Mouse (Mus musculus): ENCODE results near the gene Sgca. TPM values are rescaled to one million over a fixed set of nuclear protein-coding genes. Genes with fewer than 3 reads are reported as not detected.

The Sgca gene
- total RNA-seq, 2 experiments from 2014 or later = 201 to 224 TPM

GRCm38 (mm10) chr11:95004136-95004936 lies 28.2 kb upstream of the Sgca start:
- intact Hi-C loops (cut with DNase I; ENCODE audit: low total_unique reads) = no loop called here

DNA sequence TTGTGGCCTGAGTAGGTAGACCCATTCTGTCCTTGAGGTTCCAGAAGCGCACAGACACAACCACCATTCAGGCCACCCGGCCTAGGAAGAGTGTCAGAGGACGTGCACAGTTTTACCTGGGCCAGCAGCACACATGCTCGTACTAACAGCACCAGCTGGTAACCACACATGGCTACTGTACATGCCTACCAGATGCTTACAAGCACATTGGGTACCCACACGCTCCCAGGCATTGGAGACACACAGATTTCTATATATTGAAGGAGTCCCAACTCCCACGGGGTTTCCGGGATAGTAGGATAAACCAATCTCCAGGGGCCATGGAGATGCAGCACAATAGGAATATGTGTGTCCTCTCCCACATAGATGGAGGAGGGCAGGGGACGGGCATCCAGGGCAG lies 26.6 kb upstream of the Sgca start:
- intact Hi-C loops (cut with DNase I; ENCODE audit: low total_unique reads) = no loop called here
- DNase-seq = no peak

More at GRCm38 (mm10) chr11:95004136-95004936, 28.2 kb upstream of the Sgca start:
- no peak for DNase-seq

DNA sequence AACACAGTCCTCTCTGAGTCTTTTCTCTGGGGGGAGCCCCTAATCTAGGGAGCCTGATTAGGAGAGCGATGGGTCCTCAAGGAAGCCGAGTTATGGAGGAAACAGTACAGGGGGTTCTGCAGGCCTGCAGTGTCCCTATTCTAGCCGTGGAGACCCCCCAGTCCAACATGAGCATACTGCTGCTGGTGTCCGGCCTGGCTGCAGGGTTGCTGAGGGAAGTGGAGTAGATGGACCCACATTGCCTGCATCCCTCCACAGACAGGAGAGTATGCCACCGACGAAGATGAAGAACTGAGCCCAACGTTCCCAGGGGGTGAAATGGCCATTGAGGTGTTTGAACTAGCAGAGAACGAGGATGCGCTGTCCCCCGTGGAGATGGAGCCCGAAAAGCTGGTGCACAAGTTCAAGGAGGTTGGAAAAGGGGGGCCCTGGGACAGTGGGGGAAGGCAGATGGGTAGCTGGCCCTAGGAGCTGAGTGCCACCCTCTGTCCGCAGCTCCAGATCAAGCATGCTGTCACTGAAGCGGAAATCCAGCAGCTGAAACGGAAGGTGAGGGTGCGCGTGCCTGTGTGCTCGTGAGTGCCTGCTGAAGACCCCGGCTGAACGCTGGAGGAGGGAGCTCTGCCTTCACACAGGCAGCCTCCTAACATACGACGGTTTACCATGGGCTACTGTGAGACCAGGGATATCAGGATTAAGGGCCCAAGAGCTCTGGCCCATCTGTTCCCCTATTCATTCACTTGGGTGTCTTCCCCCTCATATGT lies 25.6 kb upstream of the Sgca start:
- intact Hi-C loops (cut with DNase I; ENCODE audit: low total_unique reads) = no loop called here
- no peak for DNase-seq

- DNase-seq = peak; percentile 71
- intact Hi-C loops (cut with DNase I; ENCODE audit: low total_unique reads) = no loop called here
Measured at GRCm38 (mm10) chr11:95001058-95001457, 24.9 kb upstream of the Sgca start.

- peak; percentile 48 for DNase-seq
- intact Hi-C loops (cut with DNase I; ENCODE audit: low total_unique reads) = no loop called here
Measured at GRCm38 (mm10) chr11:95000548-95000947, 24.4 kb upstream of the Sgca start.

DNA sequence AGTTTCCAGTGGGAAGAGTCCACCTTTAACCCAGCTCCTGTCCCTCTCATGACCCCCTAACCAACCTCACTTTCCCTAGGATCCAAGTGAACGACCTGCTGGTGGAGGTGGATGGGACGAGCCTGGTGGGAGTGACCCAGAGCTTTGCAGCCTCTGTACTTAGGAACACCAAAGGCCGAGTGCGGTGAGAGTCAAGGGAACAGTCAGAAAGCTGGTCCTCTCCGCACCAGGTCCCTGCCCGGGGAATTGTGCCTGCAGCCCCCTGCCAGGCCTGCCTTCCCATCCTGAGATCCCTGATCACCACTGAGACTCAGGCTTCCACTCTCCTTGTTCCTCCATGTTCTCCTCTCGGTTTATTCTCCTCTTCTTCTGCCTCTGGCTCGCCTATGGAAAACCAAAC lies 24.0 kb upstream of the Sgca start:
- no peak for DNase-seq
- intact Hi-C loops (cut with DNase I; ENCODE audit: low total_unique reads) = no loop called here

GRCm38 (mm10) chr11:94998041-94998531 lies 22.0 kb upstream of the Sgca start:
- no peak for DNase-seq
- intact Hi-C loops (cut with DNase I; ENCODE audit: low total_unique reads) = no loop called here

- intact Hi-C loops (cut with DNase I; ENCODE audit: low total_unique reads) = no loop called here
- no peak for DNase-seq
Measured at GRCm38 (mm10) chr11:94997596-94997995, 21.5 kb upstream of the Sgca start.

DNA sequence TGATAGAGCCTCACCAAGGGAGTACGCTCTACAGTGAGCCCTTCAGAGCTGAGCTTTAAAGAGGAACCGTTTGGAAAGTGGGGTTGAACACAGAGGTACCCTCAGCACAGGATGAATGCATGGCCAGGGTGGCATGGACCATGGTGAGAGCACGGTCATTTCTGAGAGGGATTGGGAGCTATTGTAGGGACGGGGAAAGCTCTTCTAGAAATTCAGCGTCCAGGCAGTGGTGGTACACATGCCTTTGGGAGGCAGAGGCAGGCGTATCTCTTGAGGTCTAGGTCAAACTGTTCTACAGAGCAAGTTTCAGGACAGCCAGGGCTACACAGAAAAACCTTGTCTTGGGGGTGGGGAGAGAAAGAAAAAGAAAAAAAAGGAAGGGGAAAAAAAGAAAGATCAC lies 20.9 kb upstream of the Sgca start:
- intact Hi-C loops (cut with DNase I; ENCODE audit: low total_unique reads) = no loop called here
- DNase-seq = no peak

- peak; percentile 4 for DNase-seq
- intact Hi-C loops (cut with DNase I; ENCODE audit: low total_unique reads) = no loop called here
Measured at GRCm38 (mm10) chr11:94996101-94996500, 20.0 kb upstream of the Sgca start.

DNA sequence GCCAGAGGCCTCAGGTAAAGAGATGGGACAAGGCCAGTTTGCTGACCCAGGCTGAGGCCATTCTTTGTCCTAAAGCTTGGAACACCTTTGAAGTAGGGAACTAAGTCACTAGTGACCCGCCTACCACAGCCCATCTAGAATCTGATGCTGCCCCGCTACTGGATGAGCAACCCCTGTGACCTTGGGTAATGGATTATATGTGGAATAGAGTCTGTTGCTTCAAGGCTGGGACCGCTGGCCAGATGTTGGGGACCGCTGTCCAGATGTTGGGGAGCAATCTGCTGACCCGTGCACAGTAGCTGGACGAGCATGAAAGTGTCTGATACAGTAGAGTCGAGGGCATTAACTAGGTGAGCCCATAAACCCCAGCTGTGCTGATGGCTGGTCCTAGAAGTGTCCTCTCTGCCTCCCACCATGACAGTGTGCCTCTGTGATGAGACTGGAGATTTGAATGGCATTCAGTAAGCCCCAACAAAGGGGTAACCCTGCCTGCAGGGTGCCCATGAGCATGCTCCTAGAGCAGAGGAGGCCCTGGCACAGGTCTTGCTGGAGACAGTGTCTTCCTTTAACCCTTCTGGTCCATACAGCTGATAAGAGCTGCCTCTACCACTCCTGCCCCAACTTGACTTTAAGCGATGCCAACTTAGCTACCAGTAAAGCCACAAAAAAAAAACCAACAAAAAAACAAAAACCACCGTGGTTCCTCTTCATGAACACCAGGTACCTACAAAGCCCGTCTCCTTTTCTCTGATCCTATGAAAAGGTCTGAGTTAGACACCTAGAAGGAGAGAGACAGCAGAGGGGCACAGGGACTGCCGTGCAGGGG lies 19.0 kb upstream of the Sgca start:
- no peak for DNase-seq
- intact Hi-C loops (cut with DNase I; ENCODE audit: low total_unique reads) = no loop called here

DNA sequence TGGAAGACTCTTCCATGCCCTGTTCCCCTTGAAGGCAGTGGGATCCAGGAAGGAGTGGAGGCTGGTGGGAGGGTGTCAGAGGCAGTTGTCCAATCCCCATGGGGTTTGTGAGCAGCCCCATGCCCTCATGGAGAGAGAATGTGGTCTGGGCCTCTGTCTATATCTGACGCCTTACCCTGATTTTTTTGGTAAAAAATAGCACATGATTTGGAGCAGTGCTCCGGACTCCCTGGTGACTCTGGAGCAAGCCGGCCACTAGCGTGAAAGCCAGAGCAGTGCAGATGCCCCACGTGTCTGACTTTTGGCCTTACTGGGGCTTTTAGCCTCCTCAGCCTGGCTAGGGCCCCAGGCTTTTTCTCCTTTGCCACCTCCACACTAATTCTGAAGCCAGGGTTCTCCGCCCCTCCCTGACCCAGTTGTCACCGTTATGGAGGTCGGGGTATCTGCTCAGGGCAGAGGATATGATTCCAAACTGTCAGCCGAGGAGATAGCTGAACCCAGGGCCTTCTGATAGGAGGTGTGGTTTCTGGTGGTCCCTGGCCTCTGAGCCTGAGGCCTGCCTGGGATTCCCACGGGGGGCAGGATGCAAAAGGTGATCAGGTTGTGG lies 18.2 kb upstream of the Sgca start:
- intact Hi-C loops (cut with DNase I; ENCODE audit: low total_unique reads) = no loop called here
- DNase-seq = peak; percentile 26

DNA sequence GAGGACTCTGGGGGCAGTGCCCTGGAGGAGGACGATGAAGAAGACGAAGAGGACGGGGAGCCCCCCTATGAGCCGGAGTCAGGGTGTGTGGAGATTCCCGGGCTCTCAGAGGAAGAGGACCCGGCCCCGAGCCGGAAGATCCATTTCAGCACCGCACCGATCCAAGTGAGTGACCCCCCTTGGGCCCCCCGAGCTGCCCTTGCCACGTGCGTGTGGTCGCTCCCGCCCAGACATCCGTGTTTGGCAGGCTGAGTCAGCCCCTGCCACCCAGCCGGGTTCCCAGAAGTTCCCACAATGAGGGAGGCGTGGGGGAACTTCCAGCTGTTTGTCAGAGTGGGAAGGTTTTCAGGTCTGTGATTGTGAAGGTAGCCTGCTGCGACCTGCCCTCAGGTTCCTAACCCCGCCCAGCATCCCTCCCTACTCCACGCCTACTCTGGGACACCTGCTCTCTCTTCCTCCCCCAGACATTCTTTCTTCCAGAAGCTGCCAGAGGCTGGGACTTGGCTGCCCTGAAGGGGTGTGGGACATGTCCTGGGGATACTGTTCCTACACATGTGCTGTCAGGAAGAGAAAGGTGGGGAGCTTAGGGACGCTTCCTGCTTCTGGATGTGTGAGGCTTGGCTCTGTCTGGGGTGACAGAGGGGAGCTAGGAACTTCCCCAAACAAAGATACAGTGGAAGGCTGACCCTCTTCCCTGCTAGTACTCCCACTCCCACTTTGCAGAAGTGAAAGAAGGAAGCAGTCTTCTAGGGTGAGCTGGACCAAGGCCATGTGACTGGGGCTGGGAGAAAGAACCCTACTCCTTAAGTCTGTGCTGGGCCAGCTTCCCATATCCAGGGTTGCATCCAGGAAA lies 16.9 kb upstream of the Sgca start:
- DNase-seq = peak; percentile 55

GRCm38 (mm10) chr11:94992480-94992753 lies 16.3 kb upstream of the Sgca start:
- intact Hi-C loops (cut with DNase I; ENCODE audit: low total_unique reads) = no loop called here

More for the DNA sequence above, 16.9 kb upstream of the Sgca start:
- intact Hi-C loops (cut with DNase I; ENCODE audit: low total_unique reads) = no loop called here

GRCm38 (mm10) chr11:94991641-94992479 lies 15.7 kb upstream of the Sgca start:
- intact Hi-C loops (cut with DNase I; ENCODE audit: low total_unique reads) = no loop called here
- peak; percentile 44 for DNase-seq

More at GRCm38 (mm10) chr11:94992480-94992753, 16.3 kb upstream of the Sgca start:
- peak; percentile 26 for DNase-seq

DNA sequence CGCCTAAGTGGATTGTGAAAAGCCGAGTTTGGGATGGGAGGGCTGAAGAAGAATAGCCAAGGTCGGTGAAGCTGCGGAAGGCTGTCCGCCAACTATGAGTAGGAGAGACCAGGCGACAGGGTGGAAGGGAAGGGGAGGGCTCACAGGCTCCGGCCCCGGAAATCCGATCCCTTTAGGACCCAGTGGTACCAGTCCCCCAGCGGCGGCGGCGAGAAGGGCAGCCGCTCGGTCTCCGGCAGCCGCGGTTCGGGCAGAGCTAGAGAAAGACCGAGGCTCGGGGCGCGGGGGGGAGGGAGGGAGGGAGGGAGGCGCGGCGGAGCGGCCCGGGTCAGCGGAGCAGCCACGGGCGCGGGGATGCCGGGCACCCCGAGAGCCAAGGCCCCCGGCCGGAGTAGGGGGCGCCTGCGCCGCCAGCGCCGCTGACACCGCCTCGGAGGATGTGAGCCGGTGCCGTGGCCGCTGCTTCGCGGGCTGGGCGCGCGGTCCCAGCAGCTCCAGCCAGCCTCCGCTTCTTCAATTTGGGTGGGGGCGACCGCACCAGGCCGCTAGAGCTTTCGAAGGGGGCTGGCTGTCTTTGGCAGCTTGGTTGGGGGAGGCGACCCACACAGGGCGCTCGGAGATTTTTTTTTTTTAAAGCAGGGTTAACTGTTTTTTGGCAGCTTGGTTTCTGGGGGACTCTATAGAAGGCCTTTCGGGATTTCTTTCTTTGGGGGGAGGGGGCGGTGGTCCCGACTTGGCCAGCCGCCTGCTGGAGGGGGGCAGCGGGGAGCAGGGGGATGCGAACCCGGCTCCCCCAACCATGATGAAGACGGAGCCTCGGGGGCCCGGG lies 14.8 kb upstream of the Sgca start, which contains the start of gene Ppp1r9b:
Gene Ppp1r9b, plus strand, starts transcription at position 287 of the 829 bp plus-strand sequence.
- peak; percentile 95 for DNase-seq
- intact Hi-C loops (cut with DNase I; ENCODE audit: low total_unique reads) = no loop called here
